Mouse (Mus musculus): ENCODE data around the gene Gm9944.

GRCm38 (mm10) chr4:144428868-144429267 lies 24.2 kb downstream of the Gm9944 start:
- TF ChIP-seq USF1 (IDR thresholded peaks at IDR 0.05; ENCODE audit: low read depth, low read length) (no peak), EP300 (IDR thresholded peaks at IDR 0.05; ENCODE audit: low read depth in 1 of 2, low read length in 2 of 2) (no peak), MAX (IDR thresholded peaks at IDR 0.05; ENCODE audit: low read length) (no peak), JUND (IDR thresholded peaks at IDR 0.05; ENCODE audit: low read depth, low read length) (no peak), CTCF (IDR thresholded peaks at IDR 0.05 in 2 of 3, conservative IDR thresholded peaks at IDR 0.05 in 1 of 3; ENCODE audit: control insufficient read depth in 1 of 3, insufficient read depth in 1 of 3, low read depth in 2 of 3, low read length in 3 of 3, poor library complexity in 1 of 3, severe bottlenecking in 1 of 3) (peak; percentile 45 to 57 (median 49)), HCFC1 (IDR thresholded peaks at IDR 0.05; ENCODE audit: low read depth, low read length) (no peak), SMC3 (IDR thresholded peaks at IDR 0.05; ENCODE audit: low read depth, low read length) (peak; percentile 47), SIN3A (IDR thresholded peaks at IDR 0.05; ENCODE audit: low read length) (no peak), GATA1 (IDR thresholded peaks at IDR 0.05; ENCODE audit: low read depth, low read length) (no peak), ZMIZ1 (IDR thresholded peaks at IDR 0.05; ENCODE audit: low read depth, low read length) (no peak), POLR2A (IDR thresholded peaks at IDR 0.05; ENCODE audit: control insufficient read depth in 1 of 2, insufficient read depth in 1 of 2, low read depth in 1 of 2, low read length in 2 of 2, poor library complexity in 1 of 2) (no peak), CHD1 (IDR thresholded peaks at IDR 0.05; ENCODE audit: low read depth, low read length) (no peak), ZKSCAN1 (IDR thresholded peaks at IDR 0.05; ENCODE audit: low read depth, low read length) (no peak)

All from MEL (cell line).